Mouse (Mus musculus) lung, embryonic 16.5 days (tissue): Measurements from ENCODE around the gene Dhrs3. TPM values are rescaled to one million over a fixed set of nuclear protein-coding genes. Genes with fewer than 3 reads are reported as not detected.

ENCODE experiments used
- ATAC-seq: fragments of 200-750 bp; cut with Nextera tagmentation; 2 replicates; pipeline ENCODE4 v1.8.0; 2017; ENCODE audit warnings: low read depth, mild to moderate bottlenecking, moderate library complexity
- H3K27ac ChIP-seq: fragments of 300-500 bp; sonication (generic); 2 replicates; pipeline ENCODE4 v1.5.1; 2014; ENCODE audit warnings: mild to moderate bottlenecking, control low read depth, low read length
- H3K27me3 ChIP-seq: fragments of 300-500 bp; sonication (generic); 2 replicates; pipeline ENCODE4 v1.6.1; 2014; ENCODE audit warnings: low read depth, low read length, mixed read lengths; ENCODE audit not compliant: control insufficient read depth, insufficient read depth
- H3K36me3 ChIP-seq: fragments of 300-500 bp; sonication (generic); 2 replicates; pipeline ENCODE4 v1.6.1; 2014; ENCODE audit warnings: low read length; ENCODE audit not compliant: control insufficient read depth, insufficient read depth
- H3K4me1 ChIP-seq: fragments of 300-500 bp; sonication (generic); replicated peaks from 2 replicates; pipeline ENCODE4 v1.6.1; 2014; ENCODE audit warnings: low read length, mixed read lengths; ENCODE audit not compliant: control insufficient read depth, insufficient read depth
- H3K4me2 ChIP-seq: fragments of 300-500 bp; sonication (generic); 2 replicates; pipeline ENCODE4 v1.6.1; 2014; ENCODE audit warnings: low read depth, low read length, control low read depth
- H3K4me3 ChIP-seq: fragments of 300-500 bp; sonication (generic); 2 replicates; pipeline ENCODE4 v1.5.1; 2014; ENCODE audit warnings: mild to moderate bottlenecking, low read length, control low read depth
- H3K9ac ChIP-seq: fragments of 300-500 bp; sonication (generic); 2 replicates; pipeline ENCODE4 v1.6.1; 2014; ENCODE audit warnings: low read length, control low read depth
- H3K9me3 ChIP-seq: fragments of 300-500 bp; sonication (generic); 2 replicates; pipeline ENCODE4 v1.6.1; 2016; ENCODE audit warnings: low read length; ENCODE audit not compliant: control insufficient read depth
- WGBS: fragments of 180-500 bp; shearing (Covaris S2); extraction: QIAGEN DNeasy Blood & Tissue Kit; methylation state at CpG from one replicate; pipeline ENCODE4 v1.1.7; 2014; 5-methylcytosine and 5-hydroxymethylcytosine counted together
- polyA plus RNA-seq: library from polyadenylated mRNA; unstranded; fragments of >200 nt; fragmentation: Nextera tagmentation; extraction: Ambion mirVana; gene quantifications from 2 replicates; pipeline ENCODE4 v1.2.1, GENCODE M21; 2015

Dhrs3 gene
- polyA plus RNA-seq, 1 experiment from 2014 or later = 67.6 TPM

DNA sequence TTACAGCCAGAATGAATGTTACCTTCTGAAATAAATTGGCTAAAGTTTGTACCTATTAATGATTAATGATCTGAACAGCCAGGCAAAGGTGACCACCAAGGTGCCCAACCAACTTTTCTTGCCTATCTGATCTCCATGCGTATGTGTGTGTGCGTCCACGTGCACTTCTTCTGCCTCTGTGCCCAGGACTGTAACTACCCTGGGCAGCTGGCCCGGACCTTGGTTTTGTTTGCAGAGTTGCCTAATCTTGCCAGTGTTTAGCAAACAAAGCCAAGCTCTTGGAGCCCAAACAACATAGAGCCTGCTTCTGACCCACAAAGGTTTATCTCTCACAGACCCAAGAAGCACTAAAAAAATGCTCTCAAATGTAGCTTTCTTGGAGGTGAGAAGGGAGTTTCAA is 64.6 kb downstream of the Dhrs3 start:
- WGBS = 55% methylated on average over 4 of the region's 4 CpGs
- H3K27ac ChIP-seq = no peak overlapping the region
- ATAC-seq = 0 out of 2 replicates have a peak, but pooled peaks have one; percentile 21

DNA sequence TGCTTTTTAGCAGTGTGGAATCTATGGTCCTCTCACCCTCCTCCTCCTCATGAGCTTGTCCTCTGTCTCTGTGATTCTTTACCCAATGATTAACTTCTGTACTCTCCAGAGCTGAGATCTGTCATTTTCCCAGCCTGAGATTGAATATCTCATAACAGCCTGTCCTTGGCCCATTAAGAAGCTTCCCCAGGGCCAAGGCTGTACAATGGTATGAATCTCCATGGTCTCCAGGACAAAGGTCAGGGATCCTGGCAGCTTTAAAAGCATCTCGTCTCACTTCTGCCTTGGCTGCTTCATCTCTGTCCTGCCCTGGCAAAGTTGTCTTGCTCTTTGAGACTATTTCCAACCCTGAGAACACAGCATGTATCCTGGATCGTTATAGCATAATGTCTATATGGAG is 65.1 kb downstream of the Dhrs3 start:
- Histone ChIP-seq H3K4me1 (peaks cover 12% of the 10 kb centered on the region; the same call in 1 of the 2 replicates), H3K36me3 (no peaks in the 10 kb centered on the region; the same call in 1 of the 2 replicates), H3K27ac (no peak overlapping the region), H3K4me2 (no peak overlapping the region), H3K9me3 (no peaks in the 10 kb centered on the region), H3K4me3 (no peak overlapping the region), H3K27me3 (no peaks in the 10 kb centered on the region), H3K9ac (no peak overlapping the region)
- no peak for ATAC-seq
- WGBS = 70% methylated on average over 2 of the region's 2 CpGs

More for the DNA sequence above, 64.6 kb downstream of the Dhrs3 start:
- Histone ChIP-seq H3K4me1 (peaks cover 12% of the 10 kb centered on the region; the same call in 1 of the 2 replicates), H3K4me3 (no peak overlapping the region), H3K4me2 (no peak overlapping the region), H3K9me3 (no peaks in the 10 kb centered on the region), H3K9ac (no peak overlapping the region), H3K27me3 (no peaks in the 10 kb centered on the region), H3K36me3 (no peaks in the 10 kb centered on the region; the same call in 1 of the 2 replicates)

DNA sequence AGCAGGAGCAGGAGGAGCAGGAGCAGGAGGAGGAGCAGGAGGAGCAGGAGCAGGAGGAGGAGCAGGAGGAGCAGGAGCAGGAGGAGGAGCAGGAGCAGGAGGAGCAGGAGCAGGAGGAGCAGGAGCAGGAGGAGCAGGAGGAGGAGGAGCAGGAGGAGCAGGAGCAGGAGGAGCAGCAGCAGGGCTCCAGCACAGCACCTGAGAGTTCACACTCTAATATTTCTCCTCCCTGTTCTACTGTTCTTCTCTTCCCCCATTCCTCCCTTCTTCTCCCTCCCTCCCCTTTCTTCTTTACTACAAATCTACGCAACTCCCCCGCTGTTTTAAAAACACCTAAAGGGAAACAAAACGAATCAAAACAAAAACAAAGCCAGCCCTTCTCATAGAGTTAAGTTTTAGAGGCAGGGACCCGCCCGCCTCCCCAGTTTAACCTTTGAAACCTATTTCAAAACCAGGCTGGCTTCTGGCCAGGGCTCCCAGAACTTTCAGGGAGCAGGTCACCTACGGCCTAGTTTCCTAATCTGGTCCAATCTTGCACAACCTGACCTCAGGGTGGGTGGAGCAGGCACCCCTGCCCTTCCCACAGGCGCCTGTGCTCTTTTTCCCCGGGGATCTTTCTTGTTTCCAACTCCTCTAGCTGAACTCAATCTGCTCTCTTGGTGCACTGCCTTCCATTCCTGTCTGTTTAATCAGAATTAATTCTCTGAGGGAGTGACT is 67.7 kb downstream of the Dhrs3 start:
- WGBS = 52% methylated on average over 8 of the region's 8 CpGs
- no peaks in the 10 kb centered on the region; the same call in 1 of the 2 replicates for H3K36me3 ChIP-seq
- ATAC-seq = peak; percentile 65
- H3K27ac ChIP-seq = peak overlapping the region; percentile 40; the same call in 1 of the 2 replicates
- H3K4me3 ChIP-seq = no peak overlapping the region
- no peaks in the 10 kb centered on the region for H3K9me3 ChIP-seq
- H3K4me1 ChIP-seq = peaks cover 12% of the 10 kb centered on the region; the same call in 1 of the 2 replicates
- no peak overlapping the region for H3K4me2 ChIP-seq
- no peak overlapping the region for H3K9ac ChIP-seq
- H3K27me3 ChIP-seq = no peaks in the 10 kb centered on the region

DNA sequence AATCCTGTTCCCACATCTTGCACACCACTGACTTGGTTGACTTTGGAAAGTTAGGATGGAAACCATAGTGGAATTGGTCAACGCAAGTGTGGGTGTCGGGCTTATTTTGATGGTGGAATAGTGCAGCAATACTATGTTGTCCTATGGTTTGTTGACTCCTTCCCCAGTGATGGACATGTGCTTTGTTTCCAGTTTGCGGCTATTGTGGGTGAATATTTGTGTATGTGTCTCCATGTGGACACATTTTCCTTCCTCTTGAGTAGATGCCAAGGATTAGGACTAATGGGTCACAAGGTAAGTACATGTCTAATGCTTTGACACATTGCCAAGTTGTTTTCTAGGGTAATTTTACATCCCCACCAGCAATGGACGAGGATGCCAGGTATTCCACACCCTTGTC is 68.6 kb downstream of the Dhrs3 start:
- 79% methylated on average over 4 of the region's 4 CpGs for WGBS
- no peak for ATAC-seq
- Histone ChIP-seq H3K27me3 (no peaks in the 10 kb centered on the region), H3K4me3 (no peak overlapping the region), H3K9ac (no peak overlapping the region), H3K4me1 (peaks cover 12% of the 10 kb centered on the region; the same call in 1 of the 2 replicates), H3K9me3 (no peaks in the 10 kb centered on the region), H3K36me3 (no peaks in the 10 kb centered on the region; the same call in 1 of the 2 replicates), H3K27ac (peak overlapping the region; percentile 40; the same call in 1 of the 2 replicates), H3K4me2 (no peak overlapping the region)

DNA sequence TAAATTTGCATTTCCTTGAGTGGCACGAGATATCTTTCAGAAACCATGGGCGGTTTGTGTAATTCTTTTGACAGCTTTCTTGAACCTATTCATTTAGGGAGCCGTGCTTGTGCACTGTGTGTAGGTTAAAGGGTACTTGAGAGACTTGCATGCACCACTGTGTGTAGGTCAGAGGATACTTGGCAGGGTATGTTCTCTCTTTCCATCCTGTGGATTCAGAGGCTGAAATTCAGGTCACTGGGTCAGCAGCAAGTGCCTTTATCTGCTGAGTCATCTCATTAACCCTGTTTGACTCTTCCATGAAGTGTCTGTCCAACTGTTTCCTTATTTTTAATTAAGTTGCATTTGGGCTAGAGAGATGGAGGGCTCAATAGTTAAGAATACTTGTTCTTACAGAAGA is 69.1 kb downstream of the Dhrs3 start:
- Histone ChIP-seq H3K27me3 (no peaks in the 10 kb centered on the region), H3K36me3 (no peaks in the 10 kb centered on the region; the same call in 1 of the 2 replicates), H3K4me3 (no peak overlapping the region), H3K9ac (no peak overlapping the region), H3K4me1 (peaks cover 12% of the 10 kb centered on the region; the same call in 1 of the 2 replicates), H3K27ac (no peak overlapping the region), H3K4me2 (no peak overlapping the region), H3K9me3 (no peaks in the 10 kb centered on the region)
- no peak for ATAC-seq
- WGBS = 68% methylated on average over 3 of the region's 3 CpGs

- H3K4me2 ChIP-seq = no peak overlapping the region
- 48% methylated on average over 2 of the region's 2 CpGs for WGBS
- H3K27ac ChIP-seq = no peak overlapping the region
- H3K27me3 ChIP-seq = no peaks in the 10 kb centered on the region
- peaks cover 2% of the 10 kb centered on the region; the same call in 1 of the 2 replicates for H3K36me3 ChIP-seq
- H3K9me3 ChIP-seq = no peaks in the 10 kb centered on the region
- no peak for ATAC-seq
- H3K9ac ChIP-seq = no peak overlapping the region
- H3K4me1 ChIP-seq = peaks cover 12% of the 10 kb centered on the region
- no peak overlapping the region for H3K4me3 ChIP-seq
Observed at GRCm38 (mm10) chr4:144965255-144965654, 72.6 kb downstream of the Dhrs3 start.

- H3K27me3 ChIP-seq = no peaks in the 10 kb centered on the region
- 81% methylated on average over 3 of the region's 3 CpGs for WGBS
- H3K36me3 ChIP-seq = 0 out of 2 replicates have a peak, but pooled peaks cover 2% of the 10 kb centered on the region
- no peak for ATAC-seq
- peaks cover 6% of the 10 kb centered on the region for H3K4me1 ChIP-seq
- no peak overlapping the region; the same call in 1 of the 2 replicates for H3K27ac ChIP-seq
- no peak overlapping the region for H3K4me2 ChIP-seq
- H3K9ac ChIP-seq = no peak overlapping the region
- no peaks in the 10 kb centered on the region for H3K9me3 ChIP-seq
- H3K4me3 ChIP-seq = no peak overlapping the region
Observed at GRCm38 (mm10) chr4:144968371-144968770, 75.7 kb downstream of the Dhrs3 start.

DNA sequence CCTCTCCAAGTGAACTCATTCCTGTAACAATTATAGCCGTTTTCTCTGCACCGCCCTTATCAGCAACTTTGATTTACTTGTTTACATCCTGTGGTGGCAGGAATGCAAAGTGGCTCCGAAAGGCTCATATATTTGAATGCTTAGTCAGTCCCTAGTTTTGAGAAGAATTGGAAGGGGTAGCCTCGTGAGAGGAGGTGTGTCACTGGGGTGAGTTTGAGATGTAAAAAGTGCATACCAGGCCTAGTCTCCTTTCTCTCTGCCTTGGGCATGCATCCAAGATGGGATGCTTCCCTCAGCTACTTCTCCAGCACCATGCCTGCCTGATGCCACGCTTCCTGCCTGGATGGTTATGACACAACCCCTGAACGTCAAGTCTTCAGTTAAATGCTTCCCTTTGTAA is 76.4 kb downstream of the Dhrs3 start:
- Histone ChIP-seq H3K4me1 (peaks cover 6% of the 10 kb centered on the region), H3K27ac (no peak overlapping the region), H3K27me3 (no peaks in the 10 kb centered on the region), H3K9me3 (no peaks in the 10 kb centered on the region), H3K4me3 (no peak overlapping the region), H3K36me3 (0 out of 2 replicates have a peak, but pooled peaks cover 2% of the 10 kb centered on the region), H3K9ac (no peak overlapping the region), H3K4me2 (no peak overlapping the region)
- WGBS = 27% methylated on average over 6 of the region's 6 CpGs
- no peak for ATAC-seq

DNA sequence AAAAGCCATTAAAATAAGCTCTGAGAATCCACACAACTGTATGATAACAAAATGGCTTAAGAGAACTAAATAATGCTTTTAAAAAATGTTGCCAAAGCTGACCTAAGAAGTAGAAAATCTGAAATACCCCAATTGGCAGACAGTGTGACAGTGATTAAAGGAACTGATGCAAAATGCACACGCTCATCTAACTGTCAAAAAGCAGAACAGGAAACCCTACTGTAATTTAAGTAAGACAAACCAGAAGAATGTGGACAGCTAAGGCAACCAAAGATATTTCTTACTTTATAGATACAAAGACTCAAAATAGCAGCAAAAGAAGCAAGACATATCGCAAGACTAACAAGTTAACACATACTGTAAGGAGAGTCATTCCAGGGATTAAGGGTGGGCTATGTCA is 78.4 kb downstream of the Dhrs3 start:
- Histone ChIP-seq H3K9ac (no peak overlapping the region), H3K4me3 (no peak overlapping the region), H3K4me1 (peaks cover 6% of the 10 kb centered on the region), H3K9me3 (no peaks in the 10 kb centered on the region), H3K27me3 (no peaks in the 10 kb centered on the region), H3K27ac (no peak overlapping the region), H3K36me3 (peaks cover 7% of the 10 kb centered on the region), H3K4me2 (no peak overlapping the region)
- WGBS = 80% methylated on average over 2 of the region's 2 CpGs
- no peak for ATAC-seq
